Mouse (Mus musculus) CH12F3 (cell line): ENCODE measurements around the gene Zdhhc9.
"Not testable (repeated sequence)": the region's sequence is repeated elsewhere in the genome, so short reads cannot be mapped to it uniquely, and the experiment has no call there.

ENCODE experiments used
- in situ Hi-C: fragments of 300-500 bp; cut with MboI; formaldehyde crosslinking; loops from 2 replicates; pipeline ENCODE4 v1.14.3; 2020; ENCODE audit warnings: low sequenced_read_pairs

Gene Zdhhc9

DNA sequence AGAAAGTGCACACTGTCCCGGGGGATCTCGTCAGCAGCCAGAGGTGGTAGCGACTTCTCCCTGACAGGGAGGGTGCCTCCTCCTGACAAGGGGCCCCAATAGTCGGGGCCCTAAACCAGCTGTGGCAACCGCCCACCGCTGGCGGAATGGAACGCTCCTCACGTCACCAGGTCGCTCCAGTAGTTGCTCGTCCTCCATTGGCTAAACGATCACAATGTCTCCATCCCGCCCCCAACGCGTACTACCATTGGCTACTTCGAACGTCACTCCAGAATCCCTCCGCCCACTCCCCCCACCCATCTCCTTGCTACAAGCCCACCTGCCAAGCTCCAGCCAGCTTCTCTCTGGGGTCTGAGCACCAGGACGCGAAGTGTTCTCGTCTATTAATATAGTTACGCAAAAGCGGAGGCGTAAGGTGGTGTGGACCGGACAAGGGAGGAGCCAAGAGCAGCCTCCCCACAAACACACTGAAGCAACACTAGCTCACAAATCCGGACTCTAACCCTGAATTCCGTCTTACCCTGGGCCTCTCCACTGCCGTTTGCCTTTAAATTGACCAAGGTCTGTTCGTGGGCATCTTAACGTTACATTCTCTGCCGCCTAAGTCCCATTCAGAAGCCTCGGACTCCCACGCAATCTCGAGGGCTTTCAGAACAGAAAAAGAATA is at the start of gene Zdhhc9:
Gene Zdhhc9 (minus strand): TSS at position 360 of the 667 bp plus-strand sequence.
- in situ Hi-C loops: no loop called here

DNA sequence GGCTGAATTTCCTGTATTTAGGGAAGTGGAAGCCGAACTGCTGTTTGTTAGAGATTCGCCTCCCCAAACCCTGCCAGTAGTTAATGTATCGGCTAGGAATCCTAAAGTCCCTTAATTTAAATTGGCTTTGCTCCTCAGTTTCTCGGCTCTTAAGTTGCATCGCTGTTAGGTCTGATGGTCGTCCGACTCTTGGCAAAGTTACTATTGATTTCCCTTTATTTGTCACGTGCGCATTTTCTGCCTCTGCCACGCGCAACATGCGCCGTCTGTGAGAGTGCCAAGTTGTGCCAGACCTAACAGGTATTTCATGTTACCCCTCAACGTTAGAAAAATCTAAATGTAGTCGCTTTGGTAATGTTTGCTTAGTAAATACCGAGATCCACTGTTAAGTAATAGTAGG is 48.3 kb upstream of the Zdhhc9 start:
- in situ Hi-C loops: no loop called here

DNA sequence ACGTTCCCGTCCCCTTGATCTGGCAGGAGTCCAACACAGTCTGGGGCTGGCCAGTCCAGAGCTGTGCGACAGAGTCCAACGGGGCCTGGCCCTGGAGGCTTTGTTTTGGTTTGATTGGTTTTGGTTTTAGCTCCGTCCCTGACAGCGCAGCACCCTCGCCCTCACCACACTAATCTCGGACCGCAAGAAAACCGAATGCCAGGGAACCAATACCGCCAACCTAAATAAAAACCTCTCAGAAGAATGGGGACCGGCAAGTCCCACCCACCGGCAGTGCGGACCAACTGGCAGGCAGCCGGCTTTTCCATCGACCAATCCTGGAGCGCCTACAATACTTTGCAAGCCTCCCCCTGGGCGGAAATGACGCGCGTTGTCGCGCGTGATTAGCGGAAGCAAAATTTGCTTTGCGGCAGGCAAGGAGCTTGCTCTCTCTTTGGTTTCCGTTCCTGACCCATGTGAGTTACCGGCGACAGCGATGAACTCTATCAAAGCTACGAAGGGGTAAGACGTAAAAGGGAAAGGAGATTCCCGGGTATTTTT is 47.9 kb upstream of the Zdhhc9 start, which contains the start of gene Utp14a:
Gene Utp14a (plus strand): TSS at position 395 of the 540 bp plus-strand sequence.
- in situ Hi-C loops: no loop called here

DNA sequence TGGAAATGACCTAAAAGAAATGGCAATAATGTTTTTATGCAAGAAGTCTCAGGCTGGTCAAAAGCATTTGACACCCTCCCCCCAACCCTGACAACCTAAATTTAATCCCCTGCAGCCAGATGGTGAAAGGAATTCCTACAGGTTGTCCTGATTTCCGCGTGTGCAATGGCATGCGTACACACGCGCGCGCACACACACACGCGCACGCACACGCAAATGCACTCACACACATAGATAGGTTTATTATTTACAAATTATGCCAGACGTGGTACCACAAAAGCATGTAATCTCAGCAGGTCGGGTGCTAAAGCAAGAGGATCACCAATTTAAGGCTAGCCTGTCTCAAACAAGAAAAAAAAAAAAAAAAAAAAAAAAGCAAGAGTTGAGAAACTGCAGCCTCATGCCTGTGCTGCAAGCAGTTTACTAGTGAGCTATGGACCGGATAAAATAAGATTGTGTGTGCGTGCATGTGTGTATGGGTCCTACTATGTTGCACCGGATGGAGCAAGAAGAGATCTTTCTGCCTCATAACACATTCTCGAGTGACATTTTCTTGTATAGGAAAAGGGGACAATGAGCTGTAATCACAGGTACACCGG is 47.3 kb upstream of the Zdhhc9 start:
- in situ Hi-C loops: no loop called here

DNA sequence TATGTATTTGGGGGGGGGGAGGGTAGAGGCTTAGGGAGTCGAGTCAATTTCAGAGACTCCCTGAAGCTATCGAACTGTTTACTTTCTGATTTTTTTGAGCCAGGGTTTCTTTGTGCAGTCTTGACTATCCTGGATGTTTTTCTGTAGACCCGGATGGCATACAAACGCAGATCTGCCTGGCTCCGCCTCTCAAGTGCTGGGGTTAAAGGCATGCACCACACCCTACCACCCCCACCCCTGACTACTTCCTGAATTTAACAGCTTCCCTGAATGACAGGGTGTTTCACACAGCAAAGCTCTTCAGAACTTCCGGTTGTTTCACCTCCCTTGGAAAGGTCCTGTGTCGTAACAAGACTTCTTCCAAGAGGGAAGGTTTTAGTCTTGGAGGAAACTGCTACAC is 25.7 kb upstream of the Zdhhc9 start:
- in situ Hi-C loops: no loop called here

DNA sequence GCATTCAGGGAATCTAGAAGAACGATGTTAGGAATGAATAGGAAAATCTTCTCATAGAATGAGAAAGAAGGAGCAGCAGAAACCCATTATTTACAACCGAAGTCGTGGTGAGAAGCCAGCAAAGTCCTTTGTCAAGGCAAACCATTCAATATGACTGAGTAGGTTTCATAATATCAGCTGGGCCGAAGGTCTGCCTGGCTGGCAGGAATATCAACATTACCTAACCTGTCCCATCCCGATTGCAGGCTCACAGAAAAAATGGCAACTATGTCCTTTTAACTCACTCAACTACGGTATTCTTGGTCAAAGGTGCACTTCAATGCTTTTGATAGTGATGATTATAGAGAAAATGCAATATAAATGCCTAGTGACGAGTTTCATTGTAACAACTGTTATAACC is 17.5 kb upstream of the Zdhhc9 start:
- in situ Hi-C loops: no loop called here

DNA sequence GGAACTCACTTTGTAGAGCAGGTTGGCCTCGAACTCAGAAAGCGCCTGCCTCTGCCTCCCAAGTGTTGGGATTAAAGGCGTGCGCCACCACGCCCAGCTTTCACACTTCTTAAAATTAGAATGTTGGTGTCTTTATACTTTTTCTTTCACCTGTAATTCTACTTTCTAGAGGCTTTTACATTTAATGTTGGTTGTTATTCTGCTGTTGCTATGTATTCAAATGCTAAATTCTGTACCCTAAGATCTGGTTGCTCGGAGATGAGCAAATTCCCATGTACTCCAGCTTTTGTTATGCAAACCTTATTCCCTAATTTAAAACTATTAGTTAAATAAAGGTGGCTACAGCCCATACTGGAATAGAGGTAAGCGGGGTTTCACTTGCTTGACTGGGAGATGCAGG is 14.0 kb upstream of the Zdhhc9 start:
- in situ Hi-C loops: no loop called here

DNA sequence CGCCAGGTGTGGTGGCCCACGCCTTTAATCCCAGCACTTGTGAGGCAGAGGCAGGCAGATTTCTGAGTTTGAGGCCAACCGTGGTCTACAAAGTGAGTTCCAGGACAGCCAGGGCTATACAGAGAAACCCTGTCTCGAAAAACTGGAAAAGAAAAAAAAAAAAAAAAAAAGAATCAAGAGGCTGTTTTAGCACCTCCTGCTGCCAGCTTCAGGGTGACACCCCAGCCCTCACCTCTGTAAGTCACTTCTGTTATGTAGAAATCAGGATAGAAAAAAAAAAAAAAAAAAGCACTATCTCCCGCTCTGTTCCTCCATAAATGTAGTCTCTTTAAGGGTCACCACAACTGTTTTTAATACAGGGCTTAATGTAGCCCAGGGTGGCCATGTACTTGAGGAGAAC is 10.8 kb upstream of the Zdhhc9 start:
- in situ Hi-C loops: no loop called here

DNA sequence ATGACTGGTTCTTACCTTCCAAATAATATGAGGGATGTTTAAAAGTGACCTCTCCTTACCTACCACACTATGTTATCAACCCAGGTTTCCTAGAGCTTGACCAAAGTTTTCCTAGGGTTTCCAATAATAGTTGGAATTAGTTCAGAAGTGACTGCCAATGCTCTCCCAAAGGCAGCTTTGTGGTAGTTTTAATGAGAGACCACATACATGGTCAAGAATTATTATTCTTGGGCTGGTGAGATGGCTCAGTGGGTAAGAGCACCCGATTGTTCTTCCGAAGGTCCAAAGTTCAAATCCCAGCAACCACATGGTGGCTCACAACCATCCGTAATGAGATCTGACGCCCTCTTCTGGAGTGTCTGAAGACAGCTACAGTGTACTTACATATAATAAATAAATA is 1.1 kb upstream of the Zdhhc9 start:
- in situ Hi-C loops: not testable (repeated sequence)

DNA sequence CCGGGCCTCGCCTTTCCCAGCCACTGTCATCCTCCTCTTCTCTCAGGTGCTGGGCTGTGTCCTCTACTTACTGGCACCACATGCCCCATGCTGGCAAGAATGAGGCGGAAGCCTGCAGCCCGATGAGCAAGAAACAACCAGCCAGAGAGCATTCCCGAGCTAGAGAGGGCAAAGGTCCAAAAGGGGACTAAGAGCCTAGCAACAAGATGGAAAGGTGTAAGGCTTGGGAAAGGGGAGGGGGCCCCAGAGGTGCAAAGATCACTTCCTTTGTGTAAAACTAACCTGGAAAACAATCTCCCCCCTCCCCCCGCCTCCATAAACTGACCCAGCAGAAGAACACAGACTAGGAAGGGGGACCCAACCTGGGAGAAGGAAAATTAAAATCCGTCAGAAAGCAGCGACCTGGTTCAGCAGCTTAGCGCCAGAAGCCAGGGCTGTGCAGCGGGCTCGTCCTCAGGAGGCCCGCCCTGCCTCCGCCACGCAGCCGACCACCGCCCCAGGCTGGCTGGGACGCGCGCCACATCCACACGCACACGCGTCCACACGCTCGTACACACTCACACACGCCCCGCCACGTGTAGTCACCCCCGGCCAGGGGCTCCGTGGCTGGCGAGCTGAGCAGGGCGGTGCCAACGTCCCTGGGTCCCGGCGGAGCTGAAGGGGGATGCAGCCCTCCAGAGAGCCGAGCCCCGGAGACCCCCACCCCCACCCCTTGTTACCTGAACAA is 754 bp downstream of the Zdhhc9 start:
- in situ Hi-C loops: no loop called here

DNA sequence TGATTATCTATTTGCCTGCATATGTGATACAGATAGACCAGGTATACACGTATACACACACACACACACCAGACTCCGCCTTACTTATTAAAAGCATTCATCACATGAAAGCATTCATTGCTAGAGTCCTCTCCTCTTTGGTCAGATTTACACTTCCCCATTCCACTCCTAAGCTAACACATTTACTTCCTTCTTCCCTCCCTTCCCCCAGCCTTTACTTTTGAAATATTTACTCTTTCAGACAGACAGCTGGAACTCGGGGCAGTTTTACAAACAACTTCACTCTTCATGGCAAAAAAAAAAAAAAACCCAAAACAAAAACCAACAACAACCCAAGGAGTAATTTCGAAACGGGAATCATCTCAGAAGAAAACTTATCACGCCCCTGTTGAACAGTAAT is 4.2 kb downstream of the Zdhhc9 start:
- in situ Hi-C loops: no loop called here

DNA sequence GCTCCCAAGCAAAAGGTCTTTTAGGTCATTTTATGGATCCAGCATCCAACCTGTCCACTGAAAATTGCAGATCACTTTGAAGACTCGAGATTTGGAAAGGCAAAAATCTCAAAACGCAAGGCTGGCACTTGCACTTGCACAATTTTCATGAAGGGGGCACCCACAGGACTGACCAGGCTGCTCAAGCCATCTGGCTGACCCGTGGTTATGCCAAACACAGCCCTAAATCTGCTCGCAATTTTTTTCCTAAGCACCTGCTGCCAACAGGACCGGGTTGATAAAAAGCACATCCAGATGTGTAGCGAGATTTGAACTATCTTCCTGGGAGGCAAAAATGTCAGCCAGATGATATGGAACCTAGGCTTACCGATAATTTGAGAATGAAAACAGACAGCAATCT is 4.9 kb downstream of the Zdhhc9 start:
- in situ Hi-C loops: no loop called here

DNA sequence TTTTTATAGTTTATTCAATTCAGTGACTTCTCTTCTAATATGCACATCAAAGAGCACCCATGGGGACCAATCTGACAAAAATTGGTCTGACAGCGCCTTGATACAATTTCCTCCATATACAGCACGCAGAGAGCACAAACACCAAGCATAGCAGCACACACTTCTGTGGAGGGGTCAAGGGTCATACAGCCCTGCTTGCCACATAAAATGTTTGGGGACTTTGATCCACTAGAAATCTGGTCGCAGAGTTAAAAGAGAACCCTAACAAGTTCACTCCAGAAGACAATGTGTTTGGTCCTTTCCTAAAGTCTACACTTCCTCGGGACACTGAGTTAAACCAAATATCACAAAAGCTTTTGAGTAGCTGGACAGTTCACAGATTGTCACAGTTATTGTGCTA is 5.7 kb downstream of the Zdhhc9 start:
- in situ Hi-C loops: no loop called here

DNA sequence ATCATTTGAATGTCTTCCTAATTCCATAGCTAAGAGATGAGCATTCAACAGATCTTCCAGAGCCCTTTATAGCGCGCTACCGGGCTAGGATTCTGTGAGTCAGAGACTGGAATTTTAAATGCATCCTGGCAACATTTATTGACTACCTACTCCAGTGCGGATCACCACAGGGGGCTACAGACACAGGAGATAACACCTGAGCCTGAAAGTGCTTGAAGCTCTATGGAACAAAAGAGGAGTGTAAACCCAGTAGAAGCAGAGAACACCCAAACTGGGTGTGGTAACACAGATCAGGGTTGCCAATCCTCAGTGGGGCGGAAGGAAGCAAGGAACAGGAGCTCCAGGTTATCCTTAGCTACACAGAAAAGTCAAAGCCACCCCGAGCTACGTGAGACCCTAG is 6.2 kb downstream of the Zdhhc9 start:
- in situ Hi-C loops: no loop called here

DNA sequence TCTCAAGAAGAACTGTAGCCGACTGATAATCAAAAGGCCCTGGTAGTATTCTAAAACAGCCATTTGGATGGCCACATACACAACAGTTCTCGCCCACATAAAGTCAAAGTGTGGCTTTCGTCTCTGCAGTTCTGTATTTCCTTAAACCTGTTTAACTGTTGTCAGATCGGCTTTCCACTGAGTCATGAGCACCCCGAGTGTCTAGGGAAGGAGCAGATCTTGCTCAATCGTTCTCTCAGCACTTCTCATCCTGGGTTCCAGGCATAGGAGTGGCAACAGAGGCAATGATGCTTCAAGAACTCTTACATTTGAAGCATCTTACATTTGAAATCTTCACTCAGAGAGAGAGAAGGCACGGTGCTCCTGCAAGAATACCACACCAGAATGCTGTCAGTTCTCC is 6.7 kb downstream of the Zdhhc9 start:
- in situ Hi-C loops: no loop called here

DNA sequence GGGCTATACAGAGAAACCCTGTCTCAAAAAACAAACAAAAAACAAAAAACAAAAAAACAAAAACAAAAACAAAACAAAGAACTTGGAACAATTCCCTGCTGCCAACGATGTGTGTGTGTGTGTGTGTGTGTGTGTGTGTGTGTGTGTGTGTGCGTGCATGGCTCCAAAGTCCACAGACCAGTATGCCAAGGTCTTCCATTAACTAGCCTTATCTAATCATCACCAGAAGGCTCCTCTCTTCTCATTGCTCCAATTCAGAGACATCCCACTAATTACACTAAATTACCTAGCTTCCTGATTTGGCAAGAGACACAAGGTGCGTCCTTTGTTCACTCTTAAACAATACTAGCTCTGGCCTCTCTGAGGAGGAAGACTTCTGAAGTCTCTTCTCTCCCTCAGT is 8.0 kb downstream of the Zdhhc9 start:
- in situ Hi-C loops: no loop called here

DNA sequence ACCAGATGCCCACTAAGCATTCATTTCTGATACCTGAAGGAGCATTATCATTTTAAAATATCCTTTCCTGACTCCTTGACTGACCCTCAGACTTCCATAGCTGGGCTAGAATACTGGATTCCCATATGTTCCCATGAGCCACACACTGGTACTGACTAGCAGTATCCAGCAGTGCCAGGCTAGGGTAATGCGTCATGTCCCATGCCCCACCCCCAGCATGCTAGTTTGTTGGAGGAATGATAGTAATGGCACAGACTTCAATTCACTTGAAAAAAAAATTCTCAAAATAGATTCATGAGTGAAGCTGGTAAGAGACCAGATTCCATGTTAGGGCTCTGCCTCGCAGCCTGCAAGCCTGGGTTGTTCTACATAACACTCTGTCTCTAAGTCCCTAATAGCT is 9.7 kb downstream of the Zdhhc9 start:
- in situ Hi-C loops: no loop called here

DNA sequence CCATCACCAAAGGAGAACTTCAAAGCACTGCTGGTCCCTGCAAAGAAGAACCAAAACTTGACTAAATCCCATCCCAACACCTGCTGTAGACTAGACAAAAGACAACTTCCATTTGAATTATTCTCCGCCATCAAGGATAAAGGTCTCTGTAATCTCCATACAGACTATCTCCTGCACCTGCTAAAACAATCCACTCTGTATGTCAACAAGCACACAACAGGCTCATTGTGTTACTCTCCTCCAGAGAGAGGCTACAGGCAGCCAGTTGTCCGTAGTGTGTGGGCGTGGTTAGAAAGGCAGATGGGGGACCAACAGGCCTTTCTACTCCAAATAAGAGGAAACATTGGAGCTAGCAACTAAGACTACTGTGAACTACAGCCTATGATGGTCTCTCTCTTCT is 10.8 kb downstream of the Zdhhc9 start:
- in situ Hi-C loops: no loop called here

DNA sequence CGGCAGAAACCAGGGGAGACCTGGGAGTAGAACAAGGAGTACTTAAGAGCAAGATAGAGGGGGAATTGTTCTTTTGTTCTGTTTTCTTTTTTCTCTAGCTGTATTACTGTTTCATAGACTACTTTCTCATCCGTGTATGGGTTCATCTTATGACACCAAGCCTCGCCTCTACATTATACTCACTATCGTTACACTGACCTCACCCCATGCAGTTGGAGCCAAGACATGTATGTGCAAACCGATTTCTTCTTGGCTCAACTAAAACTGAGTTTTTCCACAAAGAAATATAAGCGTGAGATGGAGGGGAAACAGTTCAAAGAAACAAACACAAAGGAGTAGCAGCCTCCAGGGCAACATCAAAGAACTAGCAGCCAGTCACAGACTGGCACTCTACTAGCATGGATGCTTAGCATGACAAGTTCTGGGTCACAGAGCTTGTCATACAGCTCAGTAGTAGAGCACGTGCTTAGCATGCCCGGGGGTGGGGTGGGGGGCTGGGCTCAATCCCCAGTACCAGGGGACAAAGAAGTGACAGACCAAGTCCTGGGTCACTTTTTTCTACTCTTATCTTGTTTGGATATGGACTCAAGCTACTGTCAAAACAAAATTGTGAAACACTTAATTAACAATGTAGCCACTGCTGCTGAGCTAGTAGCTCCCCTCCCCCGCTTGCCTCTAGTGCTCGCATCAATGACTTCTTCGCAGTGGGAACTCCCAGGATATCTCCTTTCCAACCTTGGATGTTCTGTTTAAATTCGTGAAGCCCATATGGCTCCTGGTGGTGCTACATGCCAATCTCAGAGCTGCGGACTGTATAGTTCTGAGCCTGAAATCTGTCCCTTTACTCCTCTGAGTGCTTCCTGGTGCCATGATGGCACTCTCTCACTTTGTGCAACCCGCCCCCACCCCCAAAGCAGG is 15.2 kb downstream of the Zdhhc9 start:
- in situ Hi-C loops: no loop called here

DNA sequence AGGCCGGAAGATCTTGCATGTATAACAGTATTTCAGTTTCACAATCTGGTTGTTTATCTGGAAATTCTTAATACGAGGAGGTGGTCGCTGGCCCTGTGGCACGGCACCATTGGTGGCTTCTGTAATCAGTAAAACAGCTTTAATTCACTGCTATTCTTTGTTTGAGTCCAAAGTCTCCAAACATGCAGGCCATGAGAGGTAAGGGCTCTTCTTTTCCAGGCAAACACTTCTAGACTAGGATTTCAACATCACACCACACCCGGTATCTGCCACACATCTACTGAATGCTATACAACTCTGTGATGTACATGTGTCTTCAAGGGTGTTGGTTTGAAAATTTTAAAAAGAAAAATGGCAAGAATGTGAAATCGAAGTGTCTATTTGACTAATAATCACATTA is 17.4 kb downstream of the Zdhhc9 start:
- in situ Hi-C loops: no loop called here

DNA sequence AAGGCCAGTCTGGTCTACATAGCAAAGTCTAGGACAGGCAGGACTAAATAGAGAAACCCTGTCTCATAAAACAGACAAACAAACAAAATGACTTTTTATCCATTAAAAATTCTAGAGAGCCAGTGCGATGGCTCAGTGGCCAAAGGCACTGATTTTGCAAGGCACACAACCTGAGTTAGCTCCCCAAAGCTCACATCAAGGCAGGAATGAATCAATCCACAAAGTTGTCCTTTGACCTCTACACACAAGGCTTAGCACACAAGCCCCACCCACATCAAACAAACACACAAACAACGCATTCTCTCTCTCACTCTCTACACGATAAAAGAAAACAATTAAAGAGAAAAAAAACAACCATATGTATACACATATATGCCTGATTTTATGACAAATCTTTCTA is 24.0 kb downstream of the Zdhhc9 start:
- in situ Hi-C loops: no loop called here
